Mouse (Mus musculus) heart, embryonic 11.5 days (tissue): ENCODE measurements at regions not wholly inside any gene's neighbourhood (a gene's known extent, or its start where the extent isn't known, plus 50 kb on each side); places are given as distances from the start of the nearest gene placed in this dataset.

Source experiments
- ATAC-seq: fragments of 200-750 bp; cut with Nextera tagmentation; replicated peaks from 2 replicates; pipeline ENCODE4 v1.8.0; 2017; ENCODE audit warnings: moderate library complexity; ENCODE audit not compliant: insufficient number of reproducible peaks, low FRiP score, low TSS enrichment
- H3K27ac ChIP-seq: fragments of 300-500 bp; sonication (generic); 2 replicates; pipeline ENCODE4 v1.5.1; 2014; ENCODE audit warnings: mild to moderate bottlenecking, low read depth, low read length
- H3K27me3 ChIP-seq: fragments of 300-500 bp; sonication (generic); 2 replicates; pipeline ENCODE4 v1.6.1; 2014; ENCODE audit warnings: mild to moderate bottlenecking, low read length, mixed read lengths; ENCODE audit not compliant: control insufficient read depth, insufficient read depth
- H3K36me3 ChIP-seq: fragments of 300-500 bp; sonication (generic); 2 replicates; pipeline ENCODE4 v1.6.1; 2014; ENCODE audit warnings: mild to moderate bottlenecking, low read length, moderate library complexity, mixed read lengths; ENCODE audit not compliant: control insufficient read depth, insufficient read depth
- H3K4me1 ChIP-seq: fragments of 300-500 bp; sonication (generic); 2 replicates; pipeline ENCODE4 v1.6.1; 2014; ENCODE audit warnings: low read length; ENCODE audit not compliant: control insufficient read depth, insufficient read depth
- H3K4me2 ChIP-seq: fragments of 300-500 bp; sonication (generic); 2 replicates; pipeline ENCODE4 v1.6.1; 2014; ENCODE audit warnings: mild to moderate bottlenecking, moderate library complexity
- H3K4me3 ChIP-seq: fragments of 300-500 bp; sonication (generic); 2 replicates; pipeline ENCODE4 v1.5.1; 2014; ENCODE audit warnings: low read depth, low read length
- H3K9ac ChIP-seq: fragments of 300-500 bp; sonication (generic); 2 replicates; pipeline ENCODE4 v1.6.1; 2014; ENCODE audit warnings: mild to moderate bottlenecking, low read depth, low read length, moderate library complexity
- H3K9me3 ChIP-seq: fragments of 300-500 bp; sonication (generic); replicated peaks from 2 replicates; pipeline ENCODE4 v1.6.1; 2016; ENCODE audit warnings: low read length; ENCODE audit not compliant: control insufficient read depth
- WGBS: fragments of 180-500 bp; shearing (Covaris S2); extraction: QIAGEN DNeasy Blood & Tissue Kit; methylation state at CpG from one replicate; pipeline ENCODE4 v1.1.7; 2014; ENCODE audit not compliant: insufficient replicate concordance; 5-methylcytosine and 5-hydroxymethylcytosine counted together

DNA sequence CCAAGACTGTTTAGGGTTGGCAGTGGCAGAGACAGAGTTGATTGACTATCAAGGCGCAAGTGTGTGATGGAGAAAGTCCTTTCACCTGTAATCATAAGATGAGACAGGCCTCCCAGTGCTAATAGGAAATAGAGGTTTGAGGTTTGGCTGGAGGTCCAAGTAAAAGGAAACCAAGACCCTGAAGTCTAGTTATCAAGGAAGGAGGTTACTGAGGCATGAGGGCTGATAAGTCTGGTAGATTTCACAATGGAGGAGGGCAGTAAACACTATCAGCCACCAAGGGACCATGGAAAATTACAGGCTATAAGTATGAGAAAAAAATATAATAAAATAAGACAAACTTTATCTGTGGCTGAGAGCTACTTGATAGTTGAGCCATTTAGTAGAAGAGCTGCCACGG is 52.1 kb upstream of the Cadm1 start:
- H3K27ac ChIP-seq, result no peak overlapping the region
- 83% methylated on average over 2 of the region's 2 CpGs for WGBS
- no peak overlapping the region for H3K9ac ChIP-seq
- H3K36me3 ChIP-seq, result no peaks in the 10 kb centered on the region
- ATAC-seq, result no peak
- no peaks in the 10 kb centered on the region for H3K4me1 ChIP-seq
- no peak overlapping the region for H3K4me3 ChIP-seq
- peaks cover 2% of the 10 kb centered on the region for H3K27me3 ChIP-seq
- no peak overlapping the region for H3K4me2 ChIP-seq
- no peaks in the 10 kb centered on the region for H3K9me3 ChIP-seq
